Mouse (Mus musculus) kidney, embryonic 14.5 days (tissue): Measurements from ENCODE around the gene Acadsb. TPM values are rescaled to one million over a fixed set of nuclear protein-coding genes. Genes with fewer than 3 reads are reported as not detected.
"Not testable (repeated sequence)": the region's sequence is repeated elsewhere in the genome, so short reads cannot be mapped to it uniquely, and the experiment has no call there.

Source experiments
- ATAC-seq: fragments of 200-750 bp; cut with Nextera tagmentation; 2 replicates; pipeline ENCODE4 v1.8.0; 2017; ENCODE audit warnings: moderate number of reproducible peaks, mild to moderate bottlenecking, moderate TSS enrichment, moderate library complexity; ENCODE audit not compliant: low FRiP score, low TSS enrichment
- H3K27ac ChIP-seq: fragments of 300-500 bp; sonication (generic); 2 replicates; pipeline ENCODE4 v1.5.1; 2014; ENCODE audit warnings: low read depth, mild to moderate bottlenecking, low read length, moderate library complexity, mixed read lengths
- H3K27me3 ChIP-seq: fragments of 300-500 bp; sonication (generic); 2 replicates; pipeline ENCODE4 v1.6.1; 2014; ENCODE audit warnings: mild to moderate bottlenecking, low read length; ENCODE audit not compliant: control insufficient read depth, insufficient read depth
- H3K36me3 ChIP-seq: fragments of 300-500 bp; sonication (generic); 2 replicates; pipeline ENCODE4 v1.6.1; 2014; ENCODE audit warnings: low read length, mixed read lengths; ENCODE audit not compliant: control insufficient read depth, insufficient read depth
- H3K4me1 ChIP-seq: fragments of 300-500 bp; sonication (generic); 2 replicates; pipeline ENCODE4 v1.6.1; 2014; ENCODE audit warnings: low read length, mixed read lengths; ENCODE audit not compliant: control insufficient read depth, insufficient read depth
- H3K4me2 ChIP-seq: fragments of 300-500 bp; sonication (generic); replicated peaks from 2 replicates; pipeline ENCODE4 v1.6.1; 2014; ENCODE audit warnings: low read depth, mild to moderate bottlenecking, low read length
- H3K4me3 ChIP-seq: fragments of 300-500 bp; sonication (generic); 2 replicates; pipeline ENCODE4 v1.5.1; 2014; ENCODE audit warnings: mild to moderate bottlenecking, low read length
- H3K9ac ChIP-seq: fragments of 300-500 bp; sonication (generic); 2 replicates; pipeline ENCODE4 v1.6.1; 2014; ENCODE audit warnings: low read depth, mild to moderate bottlenecking, low read length, moderate library complexity
- H3K9me3 ChIP-seq: fragments of 300-500 bp; sonication (generic); 2 replicates; pipeline ENCODE4 v1.6.1; 2016; ENCODE audit warnings: low read length; ENCODE audit not compliant: control insufficient read depth
- WGBS: fragments of 180-500 bp; shearing (Covaris S2); extraction: QIAGEN DNeasy Blood & Tissue Kit; methylation state at CpG from one replicate; pipeline ENCODE4 v1.1.7; 2014; 5-methylcytosine and 5-hydroxymethylcytosine counted together
- polyA plus RNA-seq: library from polyadenylated mRNA; unstranded; fragments of >200 nt; fragmentation: Nextera tagmentation; extraction: Ambion mirVana; gene quantifications from 2 replicates; pipeline ENCODE4 v1.2.1, GENCODE M21; 2014

Acadsb gene
- polyA plus RNA-seq: 60.3 and 93.0 TPM in 2 replicates

DNA sequence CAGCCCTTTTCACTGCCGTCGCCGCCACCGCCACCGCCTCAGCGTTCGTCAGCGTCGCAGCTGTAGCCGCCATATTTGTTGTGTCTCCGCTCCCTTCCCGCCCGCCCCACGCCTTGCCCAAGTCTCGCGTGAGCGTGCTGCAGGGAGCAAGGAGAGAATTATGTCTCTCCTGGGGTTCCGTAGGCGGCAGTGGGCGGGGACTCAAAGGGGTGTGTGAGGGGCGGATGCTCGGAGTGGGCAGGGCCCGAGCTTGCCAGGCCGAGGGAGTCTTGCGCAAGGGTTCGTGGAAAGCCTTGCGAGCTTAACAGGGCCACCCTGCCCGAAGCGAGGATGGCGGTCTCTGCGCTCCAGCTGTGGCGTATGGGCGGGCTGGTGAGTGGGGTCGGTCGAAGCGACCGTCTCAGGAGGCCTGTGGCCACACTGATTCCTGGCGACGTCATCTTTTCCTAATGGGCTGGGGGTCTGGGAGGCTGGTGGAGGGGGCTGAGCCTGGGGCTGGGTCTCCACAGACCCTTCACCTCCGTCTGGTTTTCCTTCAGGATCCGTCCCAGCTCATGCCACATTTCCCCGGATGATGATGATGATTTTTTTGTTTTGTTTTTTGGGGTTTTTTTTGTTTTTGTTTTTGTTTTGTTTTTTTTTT, at the start of gene Acadsb, which contains the start of gene Ikzf5:
TSS of gene Acadsb (plus strand) at position 186 of the 643 bp plus-strand sequence.
TSS of gene Ikzf5 (minus strand) at position 106 of the 643 bp plus-strand sequence.
- Histone ChIP-seq H3K36me3 (no peaks in the 10 kb centered on the region; the same call in 1 of the 2 replicates), H3K4me2 (peak within 1 kb of the TSS; percentile 43), H3K27ac (peak within 1 kb of the TSS; percentile 69), H3K9ac (peak within 1 kb of the TSS; percentile 95), H3K9me3 (no peaks in the 10 kb centered on the region), H3K27me3 (no peaks in the 10 kb centered on the region), H3K4me1 (0 out of 2 replicates have a peak, but pooled peaks cover 12% of the 10 kb centered on the region), H3K4me3 (peak within 1 kb of the TSS; percentile 97)
- peak; percentile 97 for ATAC-seq
- under 1% methylated on average over 42 of the region's 42 CpGs for WGBS

DNA sequence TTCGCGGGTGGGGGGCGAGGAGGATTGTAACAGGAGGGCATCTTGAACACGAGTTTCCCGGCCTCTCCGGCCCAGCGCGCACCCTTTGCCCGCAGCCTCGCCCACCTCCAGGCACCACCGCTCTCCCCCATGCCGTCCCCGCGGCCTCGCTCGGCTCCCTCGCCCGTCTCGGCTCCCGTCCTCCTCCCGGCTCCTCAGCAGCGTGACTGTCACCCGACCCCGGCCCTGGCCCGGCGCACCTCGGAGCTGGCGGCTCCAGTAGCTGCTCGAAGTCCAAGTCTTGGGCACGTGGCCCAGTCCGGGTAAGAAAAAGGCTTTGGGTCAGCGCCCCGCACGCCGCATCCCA, 48.2 kb upstream of the Acadsb start:
- H3K36me3 ChIP-seq: peaks cover 19% of the 10 kb centered on the region
- no peaks in the 10 kb centered on the region for H3K27me3 ChIP-seq
- H3K4me2 ChIP-seq: peak overlapping the region; percentile 87
- ATAC-seq: peak; percentile 78
- peak overlapping the region; percentile 84 for H3K9ac ChIP-seq
- peak overlapping the region; percentile 67 for H3K4me3 ChIP-seq
- peak overlapping the region; percentile 93; the same call in 1 of the 2 replicates for H3K27ac ChIP-seq
- H3K9me3 ChIP-seq: no peaks in the 10 kb centered on the region
- under 1% methylated on average over 35 of the region's 35 CpGs for WGBS
- peaks cover 14% of the 10 kb centered on the region for H3K4me1 ChIP-seq

DNA sequence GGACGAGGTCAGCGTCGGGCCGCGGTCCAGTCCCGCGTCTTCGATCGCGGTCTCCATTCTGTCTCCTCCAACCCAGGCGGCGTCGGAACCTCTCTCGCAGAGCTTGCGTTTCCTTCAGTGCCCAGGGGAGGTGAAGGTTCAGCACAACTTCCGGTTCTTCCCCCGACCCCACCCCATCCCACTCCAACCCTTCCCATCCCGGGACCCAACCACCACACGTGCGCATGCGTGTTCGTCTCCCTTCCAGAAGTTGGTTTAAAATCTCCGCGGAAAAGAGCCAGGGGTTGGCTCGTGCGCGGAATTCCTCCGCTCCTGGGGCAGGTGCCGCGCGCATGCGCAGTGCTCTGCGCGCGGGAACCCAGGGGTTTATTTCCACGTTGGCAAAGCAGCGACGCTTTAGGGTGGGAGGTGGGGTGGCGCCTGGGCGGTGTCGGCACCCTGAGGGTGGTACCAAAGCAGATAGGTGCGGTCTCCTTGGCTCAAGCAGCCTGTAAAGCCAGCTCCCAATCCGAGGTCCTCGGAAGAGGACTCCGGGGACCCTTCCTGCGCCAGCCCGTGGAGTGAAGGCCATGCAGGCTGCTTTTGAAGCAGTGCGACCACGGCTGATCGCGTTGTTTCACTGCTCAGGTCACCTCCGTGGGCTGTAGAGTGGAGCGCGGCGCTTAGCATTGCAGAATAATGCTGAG, 47.6 kb upstream of the Acadsb start, which contains the start of gene 2310057M21Rik:
TSS of gene 2310057M21Rik (minus strand) at position 145 of the 686 bp plus-strand sequence.
- Histone ChIP-seq H3K9ac (peak within 1 kb of the TSS; percentile 84), H3K4me3 (peak within 1 kb of the TSS; percentile 67), H3K27ac (peak within 1 kb of the TSS; percentile 93), H3K4me2 (peak within 1 kb of the TSS; percentile 87), H3K27me3 (no peaks in the 10 kb centered on the region), H3K9me3 (no peaks in the 10 kb centered on the region), H3K36me3 (peaks cover 15% of the 10 kb centered on the region; the same call in 1 of the 2 replicates), H3K4me1 (peaks cover 14% of the 10 kb centered on the region)
- peak; percentile 98 for ATAC-seq
- WGBS: under 1% methylated on average over 53 of the region's 55 CpGs

DNA sequence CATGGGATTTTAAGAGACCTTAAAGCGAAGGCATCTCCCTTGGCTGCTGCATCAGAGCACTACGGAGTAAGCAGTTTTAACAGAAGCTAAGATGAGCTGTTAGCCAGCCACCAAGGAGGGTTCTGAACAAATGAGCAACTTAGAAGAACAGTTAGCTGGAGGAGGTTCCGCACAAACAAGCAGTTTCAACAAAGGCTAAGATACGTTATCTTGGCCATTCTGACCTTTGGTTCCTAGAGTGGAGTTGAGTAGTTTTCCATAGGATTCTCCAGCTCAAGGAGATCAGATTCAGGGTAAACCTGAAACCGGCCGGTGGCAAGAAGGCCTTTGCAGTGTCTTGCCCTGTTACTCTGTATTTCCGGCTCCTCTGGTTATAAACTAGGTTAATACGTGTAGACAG, 46.3 kb upstream of the Acadsb start:
- Histone ChIP-seq H3K4me3 (no peak overlapping the region), H3K36me3 (peaks cover 7% of the 10 kb centered on the region; the same call in 1 of the 2 replicates), H3K9me3 (no peaks in the 10 kb centered on the region), H3K4me2 (no peak overlapping the region), H3K4me1 (peaks cover 14% of the 10 kb centered on the region), H3K27me3 (no peaks in the 10 kb centered on the region), H3K27ac (no peak overlapping the region), H3K9ac (no peak overlapping the region)
- WGBS: 66% methylated on average over 8 of the region's 8 CpGs
- no peak for ATAC-seq

DNA sequence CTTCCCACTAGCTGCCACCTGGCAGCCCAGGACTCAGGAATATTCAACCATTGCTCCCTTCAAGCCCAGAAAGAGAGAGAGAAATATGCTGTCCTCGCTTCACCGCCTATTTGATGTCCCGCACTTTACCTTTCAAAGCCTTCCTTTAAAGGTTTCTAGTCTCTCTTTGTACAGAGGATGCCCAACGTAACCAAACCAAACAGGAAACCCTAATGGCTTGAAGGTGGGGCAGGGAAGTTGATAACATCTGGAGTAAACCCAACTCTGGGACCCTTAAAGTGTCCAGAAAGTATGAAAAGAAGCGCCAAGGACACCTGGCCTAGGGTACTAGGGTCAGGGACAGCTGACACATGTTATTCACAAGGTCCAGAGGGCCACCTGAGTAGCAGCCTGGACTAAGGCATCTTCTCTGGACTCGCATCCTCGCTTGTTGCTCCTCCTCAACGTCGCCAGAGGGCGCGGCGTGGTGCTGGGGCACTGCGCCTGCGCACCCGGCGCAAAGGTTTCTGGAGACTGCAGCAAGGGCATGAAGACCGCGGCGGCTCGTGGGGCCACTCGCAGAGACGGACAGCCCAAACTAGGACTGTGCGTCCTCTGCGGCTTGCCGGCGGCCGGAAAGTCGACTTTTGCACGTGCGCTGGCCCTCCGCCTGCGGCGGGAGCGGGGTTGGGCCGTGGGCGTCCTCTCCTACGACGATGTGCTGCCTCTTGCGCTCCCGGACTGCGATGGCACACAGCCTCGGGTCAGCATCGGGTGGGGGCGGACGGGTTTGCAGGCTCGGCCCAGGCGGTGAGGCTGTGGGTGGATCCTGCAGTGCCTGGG, 39.5 kb upstream of the Acadsb start, which contains the start of gene Pstk:
TSS of gene Pstk (plus strand) at position 494 of the 822 bp plus-strand sequence.
- Histone ChIP-seq H3K27me3 (no peaks in the 10 kb centered on the region), H3K4me2 (peak within 1 kb of the TSS; percentile 55), H3K9ac (peak within 1 kb of the TSS; percentile 93), H3K36me3 (peaks cover 4% of the 10 kb centered on the region; the same call in 1 of the 2 replicates), H3K4me1 (0 out of 2 replicates have a peak, but pooled peaks cover 6% of the 10 kb centered on the region), H3K9me3 (no peaks in the 10 kb centered on the region), H3K4me3 (peak within 1 kb of the TSS; percentile 60), H3K27ac (peak within 1 kb of the TSS; percentile 96)
- ATAC-seq: peak; percentile 97
- WGBS: 6% methylated on average over 46 of the region's 47 CpGs

- 0 out of 2 replicates have a peak, but pooled peaks cover 6% of the 10 kb centered on the region for H3K4me1 ChIP-seq
- peak overlapping the region; percentile 60 for H3K4me3 ChIP-seq
- peak overlapping the region; percentile 55 for H3K4me2 ChIP-seq
- ATAC-seq: 0 out of 2 replicates have a peak, but pooled peaks have one; percentile 2
- H3K9ac ChIP-seq: peak overlapping the region; percentile 93
- H3K27ac ChIP-seq: peak overlapping the region; percentile 96
- no peaks in the 10 kb centered on the region for H3K27me3 ChIP-seq
- H3K36me3 ChIP-seq: peaks cover 4% of the 10 kb centered on the region; the same call in 1 of the 2 replicates
- no peaks in the 10 kb centered on the region for H3K9me3 ChIP-seq
- 9% methylated on average over 9 of the region's 9 CpGs for WGBS
Measured at GRCm38 (mm10) chr7:131371470-131371860, 38.9 kb upstream of the Acadsb start.

DNA sequence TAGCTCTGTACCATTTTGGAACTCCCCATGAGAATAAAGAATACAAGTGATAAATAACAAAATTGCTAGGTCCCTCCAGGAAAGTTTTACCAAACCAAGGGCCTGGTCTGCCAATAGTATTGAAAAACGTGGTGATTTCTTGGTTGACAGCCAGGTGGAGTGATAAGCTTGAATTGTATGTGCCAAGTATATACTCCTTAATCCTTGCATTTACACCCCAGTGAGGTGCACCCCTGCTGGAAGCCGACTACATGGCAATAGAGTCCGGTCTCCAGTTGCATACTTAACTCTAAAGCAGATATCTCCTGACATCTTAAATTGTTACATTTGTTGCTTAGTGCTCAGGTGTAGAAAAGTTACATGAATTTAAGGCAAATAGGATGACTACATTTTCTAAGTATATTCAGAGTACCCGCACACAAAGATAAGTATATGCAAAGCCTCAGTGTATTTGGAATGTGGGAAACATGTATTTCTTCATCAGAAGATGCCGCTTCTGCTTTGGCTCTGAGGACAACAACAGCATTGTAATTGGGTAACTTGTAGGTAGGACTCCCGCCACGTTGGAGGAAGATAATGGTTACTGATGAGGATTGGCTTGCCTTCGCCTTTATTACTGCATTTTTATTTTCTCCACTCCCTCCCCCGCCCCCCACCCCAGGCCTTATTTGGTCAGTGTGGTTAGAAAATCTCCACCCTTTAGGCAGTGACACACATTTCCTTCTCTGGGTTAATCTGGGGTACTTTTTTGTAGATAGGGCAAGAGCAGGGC, 38.3 kb upstream of the Acadsb start:
- no peak for ATAC-seq
- Histone ChIP-seq H3K4me2 (peak overlapping the region; percentile 55), H3K4me3 (peak overlapping the region; percentile 60), H3K27me3 (no peaks in the 10 kb centered on the region), H3K4me1 (0 out of 2 replicates have a peak, but pooled peaks cover 6% of the 10 kb centered on the region), H3K9ac (peak overlapping the region; percentile 93; the same call in 1 of the 2 replicates), H3K9me3 (no peaks in the 10 kb centered on the region), H3K27ac (no peak overlapping the region), H3K36me3 (peaks cover 4% of the 10 kb centered on the region; the same call in 1 of the 2 replicates)
- WGBS: 71% methylated on average over 9 of the region's 9 CpGs

DNA sequence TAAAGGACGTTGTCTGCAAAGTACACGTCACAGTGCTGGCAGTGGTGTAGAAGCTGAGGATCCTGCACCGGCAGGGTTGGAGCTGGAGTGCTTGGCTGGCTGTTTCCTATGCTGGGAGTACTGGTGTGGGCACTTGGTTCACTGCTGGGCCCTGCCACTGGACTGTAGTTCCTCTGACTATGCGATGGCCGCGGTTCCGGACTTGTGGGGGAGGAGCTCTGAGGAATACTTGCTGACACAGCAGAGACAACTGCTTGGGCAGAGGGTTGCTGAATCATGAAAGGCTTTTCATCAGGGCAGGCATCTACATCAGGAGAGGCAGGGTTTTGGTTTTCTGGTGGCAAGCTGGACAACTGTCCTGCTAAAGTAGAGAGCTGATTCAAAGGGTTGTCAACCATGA, 18.6 kb upstream of the Acadsb start:
- WGBS: 80% methylated on average over 6 of the region's 7 CpGs
- H3K4me2 ChIP-seq, ATAC-seq: not testable (repeated sequence)

More for the DNA sequence above, 18.6 kb upstream of the Acadsb start:
- H3K27me3 ChIP-seq, H3K9ac ChIP-seq, H3K4me1 ChIP-seq, H3K27ac ChIP-seq, H3K9me3 ChIP-seq, H3K4me3 ChIP-seq: not testable (repeated sequence)
- H3K36me3 ChIP-seq: peaks cover 45% of the 10 kb centered on the region
